Mouse (Mus musculus): ENCODE measurements around the gene Tdrd6.

- TF ChIP-seq CTCF (conservative IDR thresholded peaks at IDR 0.05; ENCODE audit: low read length) (no peak), NANOG (IDR thresholded peaks at IDR 0.05; ENCODE audit: borderline replicate concordance, low read length) (no peak)
Measured at GRCm38 (mm10) chr17:43569287-43569686, 60.8 kb downstream of the Tdrd6 start.
